Mouse (Mus musculus) liver, postnatal 0 days (tissue): ENCODE measurements at regions not wholly inside any gene's neighbourhood (a gene's known extent, or its start where the extent isn't known, plus 50 kb on each side); places are given as distances from the start of the nearest gene placed in this dataset.

ENCODE experiments used
- ATAC-seq: fragments of 200-750 bp; cut with Nextera tagmentation; 2 replicates; pipeline ENCODE4 v1.8.0; 2017; ENCODE audit warnings: mild to moderate bottlenecking, moderate library complexity
- DNase-seq: peaks from one replicate; pipeline ENCODE4 v3.0.0-alpha.2; 2016
- H3K27ac ChIP-seq: fragments of 300-500 bp; sonication (generic); 2 replicates; pipeline ENCODE4 v1.5.1; 2014; ENCODE audit warnings: antibody characterized with exemption, moderate library complexity, mild to moderate bottlenecking, low read depth
- H3K27me3 ChIP-seq: fragments of 300-500 bp; sonication (generic); 2 replicates; pipeline ENCODE4 v1.6.1; 2014; ENCODE audit warnings: low read length, control low read depth, mixed read lengths; ENCODE audit not compliant: insufficient read depth
- H3K36me3 ChIP-seq: fragments of 300-500 bp; sonication (generic); replicated peaks from 2 replicates; pipeline ENCODE4 v1.6.1; 2014; ENCODE audit warnings: mild to moderate bottlenecking, control low read depth, low read length, moderate library complexity, mixed read lengths; ENCODE audit not compliant: insufficient read depth
- H3K4me1 ChIP-seq: fragments of 300-500 bp; sonication (generic); 2 replicates; pipeline ENCODE4 v1.6.1; 2014; ENCODE audit warnings: antibody characterized with exemption, mild to moderate bottlenecking, control low read depth; ENCODE audit not compliant: insufficient read depth
- H3K4me2 ChIP-seq: fragments of 300-500 bp; sonication (generic); 2 replicates; pipeline ENCODE4 v1.6.1; 2014; ENCODE audit warnings: low read depth, mild to moderate bottlenecking, low read length, moderate library complexity, mixed read lengths
- H3K4me3 ChIP-seq: fragments of 300-500 bp; sonication (generic); 2 replicates; pipeline ENCODE4 v1.5.1; 2014; ENCODE audit warnings: low read depth, low read length
- H3K9ac ChIP-seq: fragments of 300-500 bp; sonication (generic); replicated peaks from 2 replicates; pipeline ENCODE4 v1.6.1; 2014; ENCODE audit warnings: mild to moderate bottlenecking, moderate library complexity
- H3K9me3 ChIP-seq: fragments of 300-500 bp; sonication (generic); 2 replicates; pipeline ENCODE4 v1.6.1; 2016; ENCODE audit warnings: mild to moderate bottlenecking, control low read depth, low read length, mixed read lengths
- CTCF ChIP-seq: sonication (generic); IDR thresholded peaks from 2 replicates; pipeline ENCODE4 v1.5.1; 2016; ENCODE audit warnings: antibody characterized with exemption, low read depth
- EP300 ChIP-seq: IDR thresholded peaks from 2 replicates; pipeline ENCODE4 v1.6.1; 2016; ENCODE audit warnings: antibody characterized with exemption, low read depth, mild to moderate bottlenecking
- WGBS: fragments of 180-500 bp; shearing (Covaris S2); extraction: QIAGEN DNeasy Blood & Tissue Kit; methylation state at CpG from one replicate; pipeline ENCODE4 v1.1.7; 2014; ENCODE audit not compliant: insufficient replicate concordance; 5-methylcytosine and 5-hydroxymethylcytosine counted together

- no peaks in the 10 kb centered on the region for H3K27me3 ChIP-seq
- H3K4me2 ChIP-seq = no peak overlapping the region
- TF ChIP-seq EP300 = no peak
- no peak for TF ChIP-seq CTCF
- H3K9ac ChIP-seq = no peak overlapping the region
- ATAC-seq (no peak), DNase-seq (no peak)
- H3K4me1 ChIP-seq = no peaks in the 10 kb centered on the region
- 69% methylated on average over 2 of the region's 2 CpGs for WGBS
- H3K4me3 ChIP-seq = no peak overlapping the region
- H3K27ac ChIP-seq = no peak overlapping the region
- H3K9me3 ChIP-seq = no peaks in the 10 kb centered on the region
- H3K36me3 ChIP-seq = no peaks in the 10 kb centered on the region
Measured at GRCm38 (mm10) chr3:40036177-40036576, 494.9 kb upstream of the Intu start.

- TF ChIP-seq EP300 (no peak), CTCF (no peak)
- H3K9me3 ChIP-seq = no peaks in the 10 kb centered on the region
- no peak overlapping the region for H3K4me3 ChIP-seq
- H3K27me3 ChIP-seq = no peaks in the 10 kb centered on the region
- H3K4me1 ChIP-seq = no peaks in the 10 kb centered on the region
- DNase-seq = no peak
- no peak overlapping the region for H3K4me2 ChIP-seq
- WGBS = 72% methylated on average over 4 of the region's 4 CpGs
- no peak for ATAC-seq
- no peaks in the 10 kb centered on the region for H3K36me3 ChIP-seq
- H3K9ac ChIP-seq = no peak overlapping the region
- no peak overlapping the region for H3K27ac ChIP-seq
Measured at GRCm38 (mm10) chr3:40049721-40050120, 481.4 kb upstream of the Intu start.

GRCm38 (mm10) chr3:40058281-40058680, 472.8 kb upstream of the Intu start:
- 67% methylated on average over 5 of the region's 5 CpGs for WGBS
- Histone ChIP-seq H3K27me3 (no peaks in the 10 kb centered on the region), H3K36me3 (no peaks in the 10 kb centered on the region), H3K4me1 (no peaks in the 10 kb centered on the region), H3K27ac (no peak overlapping the region), H3K4me3 (no peak overlapping the region), H3K4me2 (no peak overlapping the region), H3K9me3 (no peaks in the 10 kb centered on the region), H3K9ac (no peak overlapping the region)
- ATAC-seq (no peak), DNase-seq (no peak)
- no peak for TF ChIP-seq CTCF
- TF ChIP-seq EP300 = no peak

- H3K4me3 ChIP-seq = no peak overlapping the region
- no peaks in the 10 kb centered on the region for H3K27me3 ChIP-seq
- H3K27ac ChIP-seq = no peak overlapping the region
- 69% methylated on average over 16 of the region's 16 CpGs for WGBS
- no peak overlapping the region for H3K9ac ChIP-seq
- no peak for ATAC-seq
- H3K4me1 ChIP-seq = no peaks in the 10 kb centered on the region
- H3K36me3 ChIP-seq = no peaks in the 10 kb centered on the region
- H3K9me3 ChIP-seq = no peaks in the 10 kb centered on the region
- H3K4me2 ChIP-seq = no peak overlapping the region
- no peak for DNase-seq
- TF ChIP-seq EP300 (no peak), CTCF (no peak)
Measured at GRCm38 (mm10) chr3:40058719-40059420, 472.2 kb upstream of the Intu start.

- TF ChIP-seq CTCF (no peak), EP300 (no peak)
- Histone ChIP-seq H3K4me2 (no peak overlapping the region), H3K9me3 (no peaks in the 10 kb centered on the region), H3K27me3 (no peaks in the 10 kb centered on the region), H3K4me1 (no peaks in the 10 kb centered on the region), H3K27ac (no peak overlapping the region), H3K36me3 (no peaks in the 10 kb centered on the region), H3K4me3 (no peak overlapping the region), H3K9ac (no peak overlapping the region)
- ATAC-seq = no peak
- DNase-seq = no peak
- 65% methylated on average over 8 of the region's 8 CpGs for WGBS
Measured at GRCm38 (mm10) chr3:40070137-40070667, 460.9 kb upstream of the Intu start.

GRCm38 (mm10) chr3:40076824-40077223, 454.3 kb upstream of the Intu start:
- WGBS = 73% methylated on average over 4 of the region's 4 CpGs

More at GRCm38 (mm10) chr3:40076824-40077223, 454.3 kb upstream of the Intu start:
- ATAC-seq (no peak), DNase-seq (no peak)
- H3K4me2 ChIP-seq = no peak overlapping the region
- H3K27ac ChIP-seq = no peak overlapping the region
- H3K4me1 ChIP-seq = no peaks in the 10 kb centered on the region
- TF ChIP-seq EP300 (no peak), CTCF (no peak)
- no peaks in the 10 kb centered on the region for H3K36me3 ChIP-seq
- H3K4me3 ChIP-seq = no peak overlapping the region
- H3K27me3 ChIP-seq = no peaks in the 10 kb centered on the region
- no peak overlapping the region for H3K9ac ChIP-seq
- H3K9me3 ChIP-seq = no peaks in the 10 kb centered on the region
